Mouse (Mus musculus): ENCODE results near the gene Lamp5. TPM values are rescaled to one million over a fixed set of nuclear protein-coding genes. Genes with fewer than 3 reads are reported as not detected.

Lamp5 gene
- 282 and 343 TPM in 2 replicates for polyA plus RNA-seq (2021; fragmentation: Nextera tagmentation)
- long read RNA-seq, experiment 1, transcript Lamp5-202 (4 exons, 1,384 nt) = minor isoform, 28 of 612 reads
- long read RNA-seq, experiment 1, transcript Lamp5-201 (6 exons, 1,955 nt) = major isoform, 536 of 612 reads
- long read RNA-seq, experiment 1, partial matches to known transcripts = 22 of 612 reads
- long read RNA-seq, experiment 1, other reads (novel, unspliced or antisense) = 26 of 612 reads
- long read RNA-seq, experiment 2, transcript Lamp5-202 (4 exons, 1,384 nt) = minor isoform, 18 of 430 reads
- long read RNA-seq, experiment 2, transcript Lamp5-201 (6 exons, 1,955 nt) = major isoform, 322 of 430 reads
- long read RNA-seq, experiment 2, partial matches to known transcripts = 75 of 430 reads
- long read RNA-seq, experiment 2, other reads (novel, unspliced or antisense) = 14 of 430 reads

GRCm38 (mm10) chr2:136051688-136052289, at the start of gene Lamp5:
Gene Lamp5, plus strand, starts transcription at chr2:136052239.

